Mouse (Mus musculus): ENCODE data around the gene Eef2kmt. TPM values are rescaled to one million over a fixed set of nuclear protein-coding genes. Genes with fewer than 3 reads are reported as not detected.
A peak's percentile ranks its signal among the peaks of the same experiment; 100 is the strongest.
"Not testable (repeated sequence)": the region's sequence is repeated elsewhere in the genome, so short reads cannot be mapped to it uniquely, and the experiment has no call there.

Eef2kmt gene
- polyA plus RNA-seq, 1 experiment from 2014 or later, result 21.7 TPM

- Histone ChIP-seq H3K4me1 (peaks cover 19% of the 10 kb centered on the region), H3K4me3 (no peak overlapping the region), H3K36me3 (peaks cover 38% of the 10 kb centered on the region), H3K9me3 (no peaks in the 10 kb centered on the region), H3K4me2 (replicated peaks) (no peak overlapping the region), H3K9ac (no peak overlapping the region), H3K27ac (no peak overlapping the region), H3K27me3 (no peaks in the 10 kb centered on the region)
- no peak for ATAC-seq (ENCODE audit: low FRiP score, low read depth)
- 90% methylated on average over 2 of the region's 2 CpGs for WGBS
Observed at GRCm38 (mm10) chr16:5252260-5252659, 3.5 kb downstream of the Eef2kmt start.

DNA sequence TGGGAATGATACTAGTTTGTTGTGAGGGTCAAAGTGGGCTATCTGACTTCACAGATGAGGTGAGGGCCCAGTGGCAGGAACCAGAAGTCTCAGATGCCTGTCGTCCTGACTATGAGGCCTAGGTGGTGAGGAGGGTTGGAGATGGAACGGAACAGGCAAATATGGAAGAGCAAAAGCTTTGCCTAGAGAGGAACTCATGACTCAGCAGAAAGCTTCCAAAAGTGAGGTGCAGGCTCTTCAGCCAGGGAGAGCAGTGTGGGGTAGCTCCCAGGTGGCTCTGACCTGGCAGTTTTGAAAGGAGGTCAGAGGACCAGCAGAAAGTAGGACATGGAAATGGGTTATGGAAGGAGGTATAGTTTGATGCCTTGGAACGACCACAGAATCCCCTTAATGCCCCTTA, 4.9 kb downstream of the Eef2kmt start:
- ATAC-seq (ENCODE audit: low FRiP score, low read depth), result no peak
- H3K4me3 ChIP-seq, result no peak overlapping the region
- no peak overlapping the region for H3K9ac ChIP-seq
- no peaks in the 10 kb centered on the region for H3K9me3 ChIP-seq
- H3K27ac ChIP-seq, result no peak overlapping the region
- H3K27me3 ChIP-seq, result no peaks in the 10 kb centered on the region
- peaks cover 48% of the 10 kb centered on the region for H3K36me3 ChIP-seq
- WGBS, result 82% methylated on average over 3 of the region's 3 CpGs
- H3K4me1 ChIP-seq, result peaks cover 14% of the 10 kb centered on the region
- H3K4me2 ChIP-seq (replicated peaks), result no peak overlapping the region

- H3K9ac ChIP-seq, result no peak overlapping the region
- 0 out of 2 replicates have a peak, but pooled peaks have one; percentile 37 for ATAC-seq (ENCODE audit: low FRiP score, low read depth)
- no peaks in the 10 kb centered on the region for H3K4me1 ChIP-seq
- no peaks in the 10 kb centered on the region for H3K27me3 ChIP-seq
- H3K4me3 ChIP-seq, result no peak overlapping the region
- no peak overlapping the region for H3K27ac ChIP-seq
- no peak overlapping the region for H3K4me2 ChIP-seq (replicated peaks)
- no peaks in the 10 kb centered on the region for H3K9me3 ChIP-seq
- WGBS, result 35% methylated on average over 7 of the region's 7 CpGs
- peaks cover 94% of the 10 kb centered on the region for H3K36me3 ChIP-seq
Observed at GRCm38 (mm10) chr16:5244411-5244810, 11.4 kb downstream of the Eef2kmt start.

- Histone ChIP-seq H3K4me1 (no peaks in the 10 kb centered on the region), H3K36me3 (peaks cover 90% of the 10 kb centered on the region), H3K9ac (no peak overlapping the region), H3K27me3 (no peaks in the 10 kb centered on the region), H3K9me3 (no peaks in the 10 kb centered on the region), H3K4me2 (replicated peaks) (no peak overlapping the region), H3K27ac (no peak overlapping the region), H3K4me3 (no peak overlapping the region)
- ATAC-seq (ENCODE audit: low FRiP score, low read depth), result no peak
- WGBS, result 76% methylated on average over 6 of the region's 6 CpGs
Observed at GRCm38 (mm10) chr16:5242882-5243281, 12.9 kb downstream of the Eef2kmt start.

DNA sequence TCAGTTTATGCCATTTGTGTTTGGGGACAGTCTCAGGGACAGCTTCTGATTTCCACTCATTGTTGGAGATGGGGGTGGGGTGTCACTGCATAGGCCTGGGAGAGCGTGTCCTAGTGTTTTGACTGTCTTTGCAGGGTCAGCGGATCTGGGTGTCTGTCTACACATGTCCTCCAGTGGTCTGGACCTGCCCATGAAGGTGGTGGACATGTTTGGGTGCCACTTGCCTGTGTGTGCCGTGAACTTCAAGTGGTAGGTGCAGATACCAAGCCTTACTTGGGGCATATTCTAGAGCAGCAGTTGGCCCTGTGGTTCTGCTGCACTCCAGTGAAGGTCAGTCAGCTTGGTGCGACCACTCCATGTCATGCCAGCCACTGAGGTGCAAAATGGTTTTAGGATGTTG, 13.4 kb downstream of the Eef2kmt start:
- H3K27me3 ChIP-seq, result no peaks in the 10 kb centered on the region
- peaks cover 84% of the 10 kb centered on the region for H3K36me3 ChIP-seq
- 92% methylated on average over 4 of the region's 4 CpGs for WGBS
- H3K4me1 ChIP-seq, result no peaks in the 10 kb centered on the region
- no peaks in the 10 kb centered on the region for H3K9me3 ChIP-seq
- H3K9ac ChIP-seq, result no peak overlapping the region
- no peak overlapping the region for H3K4me2 ChIP-seq (replicated peaks)
- no peak overlapping the region for H3K4me3 ChIP-seq
- no peak overlapping the region for H3K27ac ChIP-seq
- ATAC-seq (ENCODE audit: low FRiP score, low read depth), result no peak

DNA sequence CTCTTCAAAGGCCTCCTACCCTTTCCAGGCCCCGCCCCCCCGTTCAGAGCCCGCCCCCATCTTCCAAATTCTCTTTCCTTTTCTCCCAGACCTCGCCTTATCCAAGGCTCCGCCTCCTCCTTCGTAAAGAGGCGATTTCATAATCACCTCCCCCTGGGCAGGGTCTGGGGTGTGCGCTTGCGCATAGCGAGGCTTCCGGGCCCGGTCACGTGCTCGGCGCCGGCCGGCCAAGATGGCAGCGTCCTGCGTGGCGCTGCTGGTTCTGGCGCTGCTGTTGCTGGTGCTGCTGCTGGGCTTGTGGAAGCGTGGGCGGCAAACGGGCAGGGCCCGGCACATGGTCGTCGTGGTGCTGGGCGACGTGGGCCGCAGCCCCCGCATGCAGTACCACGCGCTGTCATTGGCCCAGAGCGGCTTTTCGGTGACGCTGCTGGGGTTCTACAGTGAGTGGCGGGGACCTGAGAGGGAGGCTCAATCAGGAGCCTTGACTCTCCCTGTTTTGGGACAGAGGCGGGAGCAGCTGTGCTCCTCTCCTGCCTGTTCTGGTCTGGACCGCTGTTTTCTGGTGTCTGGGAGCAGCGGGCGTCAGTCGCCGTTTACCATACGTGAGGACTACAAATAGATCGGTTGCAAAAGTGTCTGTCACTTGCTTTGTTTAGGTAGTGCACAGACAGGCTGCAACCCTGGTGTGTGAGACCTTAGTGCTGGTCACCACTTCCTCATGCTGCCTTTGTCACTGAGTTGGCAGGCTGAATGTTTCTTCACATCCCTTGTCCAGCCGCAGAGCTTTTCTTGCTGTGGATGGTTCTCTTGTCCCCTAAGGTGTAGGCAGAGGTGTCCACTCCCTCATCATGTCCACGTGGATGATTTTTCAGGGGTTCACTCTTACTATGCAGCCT, 22.1 kb downstream of the Eef2kmt start, which contains the start of gene Alg1:
Alg1 (plus strand) TSS at position 204 of the 896 bp plus-strand sequence.
- no peaks in the 10 kb centered on the region for H3K27me3 ChIP-seq
- H3K27ac ChIP-seq, result no peak within 1 kb of the TSS; the same call in 1 of the 2 replicates
- 2% methylated on average over 47 of the region's 47 CpGs for WGBS
- peak within 1 kb of the TSS; percentile 90 for H3K4me3 ChIP-seq
- peaks cover 12% of the 10 kb centered on the region for H3K36me3 ChIP-seq
- H3K9ac ChIP-seq, result peak within 1 kb of the TSS; percentile 84
- ATAC-seq (ENCODE audit: low FRiP score, low read depth), result peak; percentile 97
- no peaks in the 10 kb centered on the region for H3K9me3 ChIP-seq
- H3K4me2 ChIP-seq (replicated peaks), result peak within 1 kb of the TSS; percentile 83
- H3K4me1 ChIP-seq, result peaks cover 15% of the 10 kb centered on the region

DNA sequence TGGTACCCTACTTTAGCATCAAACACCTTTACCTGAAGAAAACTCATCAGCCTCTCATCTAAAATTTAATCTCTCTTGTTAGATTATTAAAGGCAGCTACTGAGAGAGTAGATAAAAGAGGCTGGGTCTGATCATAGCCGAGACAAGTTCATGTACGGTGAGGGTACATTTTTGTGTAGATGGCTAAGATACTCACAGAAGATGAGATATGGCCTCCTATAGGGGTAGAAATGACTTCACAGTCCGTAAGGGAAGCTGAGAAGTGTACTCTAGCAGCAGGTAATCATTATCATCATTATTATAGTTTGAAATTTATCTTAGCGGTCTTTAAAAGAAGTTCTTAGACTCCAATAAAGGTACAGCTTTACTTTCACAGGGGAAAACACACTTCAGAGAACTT, 22.8 kb downstream of the Eef2kmt start:
- Histone ChIP-seq H3K36me3 (peaks cover 9% of the 10 kb centered on the region; the same call in 1 of the 2 replicates), H3K27me3 (no peaks in the 10 kb centered on the region), H3K4me2 (replicated peaks) (peak overlapping the region; percentile 83), H3K4me1 (peaks cover 15% of the 10 kb centered on the region), H3K9ac (no peak overlapping the region), H3K9me3 (no peaks in the 10 kb centered on the region), H3K27ac (no peak overlapping the region), H3K4me3 (peak overlapping the region; percentile 90)
- peak; percentile 22 for ATAC-seq (ENCODE audit: low FRiP score, low read depth)
- WGBS, result 73% methylated on average over 4 of the region's 4 CpGs

- ATAC-seq (ENCODE audit: low FRiP score, low read depth); H3K9me3 ChIP-seq; H3K27me3 ChIP-seq; H3K9ac ChIP-seq; H3K27ac ChIP-seq; H3K36me3 ChIP-seq; H3K4me3 ChIP-seq; H3K4me2 ChIP-seq (replicated peaks); H3K4me1 ChIP-seq: not testable (repeated sequence)
- 60% methylated on average over 3 of the region's 3 CpGs for WGBS
Observed at GRCm38 (mm10) chr16:5228103-5228502, 27.7 kb downstream of the Eef2kmt start.

GRCm38 (mm10) chr16:5227501-5227900, 28.3 kb downstream of the Eef2kmt start:
- not testable (repeated sequence) for ATAC-seq (ENCODE audit: low FRiP score, low read depth); H3K9me3 ChIP-seq; H3K27ac ChIP-seq; H3K4me2 ChIP-seq (replicated peaks); H3K9ac ChIP-seq; H3K36me3 ChIP-seq; H3K27me3 ChIP-seq; H3K4me1 ChIP-seq; H3K4me3 ChIP-seq
- 77% methylated on average over 19 of the region's 19 CpGs for WGBS

GRCm38 (mm10) chr16:5226534-5226933, 29.2 kb downstream of the Eef2kmt start:
- not testable (repeated sequence) for H3K4me3 ChIP-seq; H3K9ac ChIP-seq; H3K36me3 ChIP-seq; H3K9me3 ChIP-seq; H3K4me1 ChIP-seq; H3K4me2 ChIP-seq (replicated peaks); H3K27me3 ChIP-seq; H3K27ac ChIP-seq; ATAC-seq (ENCODE audit: low FRiP score, low read depth)
- 12% methylated on average over 1 of the region's 1 CpGs for whole genome bisulfite sequencing

GRCm38 (mm10) chr16:5222140-5222539, 33.6 kb downstream of the Eef2kmt start, which contains the start of gene AU021092:
Gene AU021092 (minus strand): TSS chr16:5222299.
- Histone ChIP-seq H3K9me3 (no peaks in the 10 kb centered on the region), H3K27me3 (no peaks in the 10 kb centered on the region; the same call in 1 of the 2 replicates), H3K27ac (no peak within 1 kb of the TSS), H3K4me3 (no peak within 1 kb of the TSS), H3K4me1 (no peaks in the 10 kb centered on the region), H3K36me3 (no peaks in the 10 kb centered on the region), H3K9ac (no peak within 1 kb of the TSS), H3K4me2 (replicated peaks) (no peak within 1 kb of the TSS)
- WGBS, result 68% methylated on average over 6 of the region's 6 CpGs
- no peak for ATAC-seq (ENCODE audit: low FRiP score, low read depth)

GRCm38 (mm10) chr16:5221403-5221802, 34.4 kb downstream of the Eef2kmt start:
- Histone ChIP-seq H3K27ac (no peak overlapping the region), H3K4me1 (no peaks in the 10 kb centered on the region), H3K36me3 (no peaks in the 10 kb centered on the region), H3K9ac (no peak overlapping the region), H3K4me3 (no peak overlapping the region), H3K9me3 (no peaks in the 10 kb centered on the region), H3K4me2 (replicated peaks) (no peak overlapping the region), H3K27me3 (no peaks in the 10 kb centered on the region; the same call in 1 of the 2 replicates)
- 70% methylated on average over 4 of the region's 4 CpGs for WGBS
- no peak for ATAC-seq (ENCODE audit: low FRiP score, low read depth)
